Mouse (Mus musculus): ENCODE measurements at regions not wholly inside any gene's neighbourhood (a gene's known extent, or its start where the extent isn't known, plus 50 kb on each side); places are given as distances from the start of the nearest gene placed in this dataset.
A peak's percentile ranks its signal among the peaks of the same experiment; 100 is the strongest.

DNA sequence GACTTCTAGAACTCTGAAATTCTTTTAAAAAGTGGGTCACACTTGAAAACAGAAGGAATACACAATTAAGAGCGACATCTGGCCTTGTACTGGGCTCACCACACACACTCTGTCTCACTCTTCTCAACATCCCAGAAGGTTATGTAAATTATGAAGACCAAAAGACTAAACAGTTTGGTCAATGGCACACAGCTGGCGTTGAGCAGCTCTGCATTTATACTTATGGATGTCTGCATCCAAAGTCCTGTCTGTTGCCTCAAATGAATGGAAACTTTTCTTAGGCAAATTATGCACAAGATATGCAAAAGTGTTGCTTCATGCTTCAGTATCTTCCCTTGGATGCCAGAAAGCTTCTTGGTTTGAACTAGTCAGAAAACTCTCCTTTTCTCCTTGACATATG, 323.5 kb downstream of the Ppp3ca start:
- DNase-seq (ENCODE audit: low spot score in 2 of 2), result no peak

DNA sequence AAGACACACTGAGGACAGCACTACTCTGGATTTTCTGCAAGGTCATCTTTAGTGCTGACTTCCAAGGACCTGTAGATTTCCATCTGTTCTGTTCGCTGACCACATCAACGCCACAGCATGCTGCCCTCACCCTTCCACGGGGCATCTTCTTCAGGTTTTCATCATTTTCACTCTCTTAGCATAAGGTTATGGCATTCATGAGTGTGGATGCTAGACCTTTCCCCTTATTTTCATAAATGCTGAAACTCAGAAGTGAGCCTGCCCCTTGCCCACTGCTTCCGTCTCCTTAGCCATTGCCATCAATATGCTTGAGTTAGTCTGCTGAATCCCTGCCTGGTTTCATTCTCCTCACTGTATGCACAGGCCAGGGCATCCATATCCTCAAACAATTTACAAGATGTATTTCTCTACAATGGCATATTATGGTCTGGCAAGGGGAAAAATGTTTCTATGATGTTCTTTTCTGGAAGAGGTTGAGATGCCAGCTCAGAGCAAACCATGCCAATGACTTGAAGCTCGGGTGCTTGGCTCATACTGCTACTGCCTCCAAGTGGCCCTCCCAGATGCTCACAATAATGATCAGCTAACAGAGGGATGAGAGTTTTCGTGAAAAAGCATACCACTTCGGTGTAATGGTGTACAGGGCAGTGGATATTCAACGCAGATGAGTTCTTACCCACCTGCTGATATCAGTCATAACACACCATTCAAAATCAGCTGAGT, 324.6 kb downstream of the Ppp3ca start:
- DNase-seq (ENCODE audit: low spot score in 2 of 2), result peak in 1 of 2 experiments; percentile 31

DNA sequence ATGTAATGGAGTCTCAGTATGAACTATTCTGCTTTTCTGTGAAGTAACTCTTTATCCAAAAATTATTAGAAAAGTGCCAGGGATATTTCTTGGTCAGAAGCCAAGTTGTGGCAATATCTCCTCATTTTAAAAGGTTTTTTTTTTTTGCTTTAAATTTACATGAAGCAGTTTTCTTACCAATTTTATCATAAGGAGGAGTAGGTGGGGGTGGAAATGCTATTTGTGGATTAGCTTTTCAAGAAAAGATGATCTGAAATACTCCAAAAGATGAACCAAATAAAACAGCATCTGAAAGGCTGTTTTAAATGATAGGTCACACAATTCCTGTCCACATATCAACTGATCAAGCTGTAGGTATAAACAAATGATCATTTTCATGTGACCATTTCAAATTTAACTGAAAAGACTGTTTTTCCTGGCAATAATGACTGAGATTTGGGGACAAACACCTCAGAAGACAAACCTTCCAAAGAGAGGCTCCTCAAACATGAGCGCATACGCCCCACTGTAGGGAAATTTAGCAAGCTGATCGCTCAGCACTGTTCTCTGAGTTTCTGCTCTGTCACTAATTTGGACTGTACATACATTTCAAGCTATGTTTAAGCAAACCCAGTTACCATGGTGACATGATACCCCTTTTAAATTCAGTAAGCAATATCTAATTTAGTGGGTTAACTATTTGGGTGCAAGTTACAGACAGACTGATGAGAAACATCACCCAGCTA, 325.8 kb downstream of the Ppp3ca start:
- DNase-seq (ENCODE audit: low spot score in 2 of 2), result no peak

DNA sequence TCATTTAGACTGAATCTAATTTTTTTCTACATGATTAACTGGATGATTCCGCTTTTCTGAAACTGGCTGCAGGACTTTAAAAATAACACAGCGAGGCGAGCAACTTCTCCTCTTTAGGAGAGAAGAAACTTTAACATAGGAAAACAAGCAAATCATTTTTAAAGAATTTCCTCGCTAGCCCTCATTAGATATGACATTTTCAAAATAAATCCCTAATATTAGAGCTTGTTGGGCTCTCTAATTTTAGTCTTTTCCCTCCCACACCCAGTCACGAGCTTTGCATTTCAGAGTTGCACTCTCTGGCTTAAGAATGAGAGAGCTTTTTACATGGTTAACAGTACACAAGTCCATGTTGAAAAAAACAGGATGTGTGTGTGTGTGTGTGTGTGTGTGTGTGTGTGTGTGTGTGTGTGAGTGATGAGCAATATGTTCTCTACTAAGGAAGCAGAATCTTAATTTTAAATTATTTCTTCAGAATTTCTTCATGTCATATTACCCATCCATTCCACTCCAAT, 326.5 kb downstream of the Ppp3ca start:
- peak; percentile 41 to 50 for DNase-seq (ENCODE audit: low spot score in 2 of 2)

DNA sequence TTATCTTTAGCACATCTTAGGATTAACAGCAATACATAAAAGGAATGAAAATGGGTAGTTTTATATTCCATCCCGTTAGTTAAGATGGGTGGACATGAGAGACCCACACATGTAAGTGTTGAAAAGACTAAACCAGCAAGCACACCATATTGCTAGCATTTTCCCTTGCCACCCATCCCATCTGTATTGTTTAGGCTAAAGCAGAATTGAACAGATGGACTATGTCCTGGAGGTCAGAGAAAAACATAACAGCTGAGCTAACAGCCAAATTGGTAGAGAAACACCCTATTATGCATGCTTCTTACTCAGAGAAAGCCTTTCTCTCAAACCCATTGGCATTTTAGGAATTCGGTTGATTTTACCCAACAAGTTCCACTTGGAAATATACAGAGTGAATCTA, 329.3 kb upstream of the Emcn start:
- no peak for DNase-seq (ENCODE audit: low spot score in 2 of 2)

DNA sequence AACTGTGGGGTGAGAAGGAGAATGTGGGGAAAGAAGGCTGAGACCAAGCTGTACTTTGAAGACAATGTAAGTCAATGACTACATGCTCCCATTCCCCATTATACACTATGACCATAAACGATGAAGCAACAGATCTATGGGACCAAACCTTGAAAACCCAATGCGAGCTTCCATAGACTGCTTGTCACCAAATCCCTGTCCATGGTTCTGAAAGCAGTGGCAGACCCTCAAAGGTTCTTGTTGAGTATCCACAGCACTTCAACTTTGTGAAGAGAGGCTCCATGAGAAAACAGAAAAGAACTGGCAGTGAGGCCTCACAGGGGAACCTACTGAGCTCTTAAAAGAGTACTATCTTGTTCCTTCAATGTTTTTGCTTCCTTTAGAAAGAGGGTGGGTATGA, 326.2 kb upstream of the Emcn start:
- DNase-seq (ENCODE audit: low spot score in 2 of 2), result no peak

DNA sequence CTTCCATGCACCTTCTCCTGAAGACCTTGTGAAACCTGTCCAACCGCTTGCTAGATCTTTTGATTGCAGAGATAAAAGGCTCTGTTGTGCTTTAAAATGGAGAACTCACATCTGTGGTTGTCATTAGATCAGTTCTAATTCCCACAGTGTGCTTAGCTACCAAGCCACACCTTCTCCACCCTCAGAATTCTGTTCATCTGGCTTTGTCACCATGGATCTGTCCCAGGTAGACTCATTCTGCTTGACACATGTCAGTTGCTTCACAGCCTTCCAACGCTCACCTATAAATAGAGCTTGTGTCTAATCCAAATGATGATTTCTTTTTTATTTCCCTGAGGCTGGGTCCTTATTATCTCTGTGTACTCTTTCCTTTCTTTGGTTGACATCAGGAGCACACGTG, 325.7 kb upstream of the Emcn start:
- DNase-seq (ENCODE audit: low spot score in 2 of 2), result no peak

DNA sequence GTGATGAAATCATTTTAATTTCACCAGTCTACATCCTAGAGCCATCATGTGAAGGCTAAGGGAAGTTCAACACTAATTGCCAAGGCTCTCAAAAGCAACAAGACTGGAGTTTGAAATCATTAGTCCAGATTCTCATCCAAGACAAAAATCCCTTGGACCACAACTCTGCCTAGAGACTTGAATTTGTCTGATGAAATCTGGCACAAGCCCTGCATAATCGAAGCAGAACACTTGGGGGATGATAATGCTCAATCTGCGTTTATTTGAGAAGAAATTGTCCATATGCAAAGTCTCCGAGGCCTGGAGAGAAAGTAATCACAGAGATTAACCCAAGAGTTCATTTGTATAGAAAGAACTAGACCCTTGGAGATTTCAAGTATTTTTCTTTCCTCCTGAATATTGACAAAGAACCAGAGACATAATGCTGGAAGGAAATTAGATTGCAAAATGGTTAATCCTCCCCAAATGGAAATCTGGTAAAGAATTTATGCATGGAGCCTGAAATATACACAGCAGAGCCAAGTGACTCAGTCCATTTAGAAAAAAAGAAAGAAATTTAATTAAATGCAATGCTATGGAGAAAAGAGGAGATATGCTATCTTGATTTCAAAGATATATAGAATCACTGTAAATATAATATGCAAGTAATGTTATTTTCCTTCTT, 320.8 kb upstream of the Emcn start:
- no peak for DNase-seq (ENCODE audit: low spot score in 2 of 2)

DNA sequence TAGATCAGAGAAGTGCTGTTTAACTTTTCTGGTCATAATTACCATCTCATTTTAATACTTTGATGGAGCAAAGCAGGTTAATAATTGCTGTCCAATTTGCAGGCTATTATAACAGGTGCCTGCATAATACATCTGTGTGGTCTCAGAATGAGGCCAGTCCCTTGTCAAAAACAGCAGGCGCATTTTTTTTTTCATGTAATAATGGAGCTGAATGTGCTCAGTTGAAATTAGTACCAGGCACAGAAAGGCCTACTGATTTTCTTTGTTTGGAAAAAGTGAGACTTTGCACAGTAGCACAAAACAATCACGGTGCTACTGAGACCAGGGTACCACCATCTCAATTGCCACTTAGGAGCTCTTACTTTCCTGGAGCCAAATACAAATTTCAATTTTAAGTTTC, 311.3 kb upstream of the Emcn start:
- no peak for DNase-seq (ENCODE audit: low spot score in 2 of 2)

DNA sequence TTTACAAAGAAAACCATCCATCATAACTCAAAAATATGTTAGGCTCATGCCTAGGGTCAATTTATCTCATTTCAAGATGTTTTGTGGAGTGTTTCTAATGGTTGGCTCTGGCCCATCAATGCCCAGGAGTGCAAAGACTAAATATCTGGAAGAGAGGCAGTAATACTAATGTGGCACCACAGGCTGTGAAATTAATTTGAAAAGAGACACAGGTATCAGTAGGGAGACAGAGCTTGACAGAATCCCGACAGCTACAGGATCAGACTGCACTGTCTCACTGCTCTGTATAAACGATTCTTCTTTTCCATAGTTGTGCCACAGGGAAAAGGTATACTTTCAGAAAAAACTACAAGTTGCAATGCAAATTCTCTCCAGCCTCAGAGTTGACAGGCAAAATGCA, 308.1 kb upstream of the Emcn start:
- no peak for DNase-seq (ENCODE audit: low spot score in 2 of 2)

DNA sequence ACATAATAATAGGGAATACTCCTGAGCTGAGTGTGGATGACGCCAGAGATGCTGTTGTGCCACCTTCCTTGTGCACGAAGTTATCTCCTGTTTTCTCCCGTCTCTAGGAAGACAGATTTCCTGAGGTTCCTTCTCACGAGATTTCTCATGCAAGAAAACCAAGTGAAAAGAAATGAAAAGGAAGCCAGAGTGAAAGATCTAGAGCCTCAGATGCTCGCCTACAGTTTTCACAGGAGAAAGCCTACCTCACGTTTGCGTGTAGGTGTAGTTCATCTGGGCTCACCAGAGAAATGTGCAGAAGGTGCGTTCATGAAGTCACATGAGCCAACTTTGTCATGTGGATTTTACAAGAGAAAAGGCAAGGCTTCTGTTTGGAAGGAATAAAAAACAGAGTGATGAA, 301.2 kb upstream of the Emcn start:
- peak; percentile 15 to 18 for DNase-seq (ENCODE audit: low spot score in 2 of 2)

DNA sequence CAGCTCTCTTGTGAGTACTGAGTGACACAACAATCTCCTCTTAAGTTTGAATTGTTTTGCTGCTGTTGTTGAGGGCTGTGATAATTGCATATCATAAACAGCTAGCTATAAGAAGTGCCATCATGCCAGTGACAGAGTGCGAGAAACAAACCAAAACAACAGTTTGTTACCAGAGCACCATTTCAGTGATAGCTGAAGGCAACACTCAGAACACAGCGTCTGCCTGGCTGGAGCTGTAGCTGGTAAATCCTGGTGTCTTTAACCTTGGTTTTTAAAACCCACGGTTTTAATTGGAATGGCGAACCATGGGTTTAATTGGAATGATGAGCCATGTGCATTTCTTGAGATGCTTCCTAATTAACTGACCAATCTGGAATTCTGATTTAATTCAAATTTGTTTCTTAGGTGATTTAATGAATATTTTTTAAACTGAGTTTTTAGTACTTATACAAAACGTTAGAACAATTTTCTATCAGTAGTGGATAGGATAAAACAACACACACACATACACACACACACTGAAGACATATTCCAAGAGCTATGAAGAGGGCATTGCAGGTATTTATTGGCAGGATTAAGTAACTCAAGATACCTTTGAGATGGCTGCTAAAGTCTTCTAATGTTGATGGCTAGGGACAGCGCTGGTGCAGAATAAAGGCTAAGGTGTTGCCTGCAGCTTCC, 284.2 kb upstream of the Emcn start:
- DNase-seq (ENCODE audit: low spot score in 2 of 2), result no peak

DNA sequence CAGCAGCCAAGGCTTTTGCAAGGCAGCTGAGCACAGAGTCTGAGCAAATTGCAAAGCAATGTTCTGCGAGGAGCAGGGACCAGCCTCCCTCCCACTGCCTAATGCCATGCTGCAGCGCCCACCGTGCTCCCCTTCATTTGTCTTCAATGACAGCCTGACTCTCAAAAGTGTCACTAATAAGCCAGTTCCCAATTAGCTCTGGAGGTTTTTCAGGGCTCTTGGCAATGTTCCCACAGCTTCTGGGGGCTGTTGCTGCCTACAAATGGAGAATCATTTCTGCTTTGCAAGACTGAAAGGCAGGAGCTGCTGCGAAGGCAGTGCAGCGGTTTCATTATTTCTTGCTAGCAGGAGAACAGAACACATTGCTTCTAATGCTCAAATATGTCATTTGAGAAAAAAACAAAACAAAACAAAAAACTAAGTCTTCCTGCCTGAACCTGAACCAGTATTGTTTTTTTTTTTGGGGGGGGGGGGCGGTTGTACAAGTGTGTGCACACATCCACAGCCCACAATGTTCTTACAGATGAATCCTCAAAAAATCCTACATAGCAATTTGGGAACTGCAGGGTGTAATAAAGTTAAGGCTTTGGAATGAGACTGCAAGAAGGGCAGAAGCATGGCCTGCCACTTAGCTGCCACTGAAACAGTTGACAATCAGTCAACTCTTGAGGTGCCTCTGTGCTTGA, 283.5 kb upstream of the Emcn start:
- DNase-seq (ENCODE audit: low spot score in 2 of 2), result peak; percentile 85 to 86

DNA sequence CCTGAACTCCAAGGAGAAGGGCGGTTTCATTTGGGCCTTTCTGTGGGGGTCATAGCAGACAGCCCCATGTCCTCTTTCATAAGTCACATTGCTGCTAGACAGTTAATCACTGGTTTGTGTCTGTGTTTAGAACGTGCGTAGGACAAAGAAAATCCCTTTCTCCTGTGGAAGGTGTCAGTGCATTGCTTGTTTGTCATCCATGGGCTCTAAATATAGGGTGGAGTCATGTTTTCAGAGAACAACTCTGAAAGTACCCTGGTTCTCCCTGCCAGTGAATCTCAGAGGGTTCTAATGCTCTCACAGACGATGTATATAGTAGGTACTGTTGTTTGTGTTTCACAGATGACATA, 283.0 kb upstream of the Emcn start:
- peak in 1 of 2 experiments; percentile 17 for DNase-seq (ENCODE audit: low spot score in 2 of 2)

DNA sequence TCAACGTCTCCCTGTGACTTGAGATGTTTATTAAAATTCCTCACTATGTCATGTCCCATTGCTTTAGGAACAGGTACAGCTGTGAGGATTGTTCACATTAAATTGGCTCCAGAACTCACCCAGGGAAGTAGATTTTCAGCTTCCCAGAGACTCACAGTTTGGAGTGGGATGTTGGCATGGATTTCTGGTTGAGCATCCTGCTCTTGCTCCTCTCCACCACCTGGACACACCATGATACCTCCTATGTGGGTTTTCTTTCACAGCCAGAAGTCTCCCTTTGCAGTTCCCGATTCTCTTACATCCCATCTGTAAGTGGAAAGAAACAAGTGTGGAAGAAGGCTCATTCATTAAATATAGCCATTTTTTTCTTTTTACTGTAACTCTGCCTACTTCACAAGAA, 278.8 kb upstream of the Emcn start:
- DNase-seq (ENCODE audit: low spot score in 2 of 2), result no peak

DNA sequence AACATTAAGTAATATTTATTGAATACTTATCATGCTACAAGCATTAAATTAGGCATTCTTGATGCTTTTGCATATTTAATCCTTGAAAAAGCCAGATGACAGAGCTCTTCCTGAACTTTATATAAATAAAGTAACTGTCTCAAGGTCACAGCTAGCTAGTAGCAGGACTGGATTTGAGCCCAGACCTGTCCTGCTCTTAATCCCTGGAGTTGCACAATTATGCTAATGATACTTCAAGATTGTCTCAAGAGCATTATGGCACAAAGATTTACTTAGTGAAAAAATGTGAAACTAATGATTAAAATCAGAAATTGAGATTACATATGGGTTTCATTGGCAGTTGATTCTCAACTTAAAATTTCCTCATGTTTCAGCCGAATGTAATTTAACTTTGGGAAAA, 273.5 kb upstream of the Emcn start:
- no peak for DNase-seq (ENCODE audit: low spot score in 2 of 2)

DNA sequence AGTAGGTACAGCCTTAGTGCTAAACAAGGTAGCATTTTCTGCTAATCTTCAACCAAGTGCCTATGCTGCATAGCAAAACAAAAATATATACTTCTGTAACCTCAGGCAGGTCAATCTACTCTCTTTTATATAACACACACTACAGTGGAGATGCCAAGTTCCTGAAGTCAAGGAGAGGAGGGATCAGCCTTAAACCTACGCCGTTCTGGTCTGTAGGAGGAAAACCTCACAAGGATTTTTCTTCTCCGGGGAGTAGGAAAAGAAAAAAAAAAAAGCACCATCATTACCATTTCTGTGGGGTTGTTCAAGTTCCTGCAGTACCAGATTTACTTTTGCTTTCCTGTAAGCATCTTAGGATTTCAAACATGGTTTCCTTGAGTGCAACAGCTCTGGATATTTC, 271.5 kb upstream of the Emcn start:
- no peak for DNase-seq (ENCODE audit: low spot score in 2 of 2)

DNA sequence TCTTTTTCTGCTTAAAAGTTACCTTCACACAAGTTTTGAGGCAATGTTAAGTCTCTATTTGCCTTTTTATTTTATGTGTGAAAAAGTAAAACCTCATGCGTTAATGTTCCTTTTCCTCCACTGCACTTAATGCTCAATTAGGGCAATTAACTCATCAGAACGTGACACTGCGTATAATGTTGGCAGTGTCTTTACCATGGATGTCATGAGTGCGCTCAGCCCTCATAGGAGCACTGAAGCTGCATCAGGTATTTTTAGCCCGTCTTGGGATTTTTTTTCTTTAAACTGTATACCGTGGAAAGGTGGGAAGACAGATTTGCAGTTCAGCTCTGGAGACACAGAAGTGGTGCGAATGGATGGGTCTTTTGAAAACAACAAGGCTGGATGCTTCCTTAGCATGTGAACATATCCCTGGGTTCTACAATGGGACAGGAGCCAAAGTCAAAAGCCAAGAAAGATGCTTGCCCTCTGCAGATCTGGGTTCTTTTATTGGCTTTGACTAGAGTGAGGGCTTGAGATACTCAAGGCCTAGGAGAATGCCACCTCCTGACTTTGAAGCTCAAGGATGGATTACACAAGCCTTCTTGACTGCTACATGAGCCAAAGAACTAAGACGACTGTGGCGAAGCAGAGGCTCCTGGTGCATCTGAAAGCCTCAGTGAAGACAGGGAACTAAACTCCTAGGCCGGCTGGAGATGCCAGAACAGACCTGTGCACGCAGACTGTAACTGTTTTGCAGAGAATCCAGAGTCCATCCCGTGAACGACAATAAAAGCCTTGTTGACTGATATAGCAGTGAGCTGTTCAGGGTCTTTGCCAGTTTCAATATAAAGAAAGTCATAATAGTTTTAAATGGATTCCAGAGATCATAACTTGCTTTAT, 262.9 kb upstream of the Emcn start:
- no peak for DNase-seq (ENCODE audit: low spot score in 2 of 2)

DNA sequence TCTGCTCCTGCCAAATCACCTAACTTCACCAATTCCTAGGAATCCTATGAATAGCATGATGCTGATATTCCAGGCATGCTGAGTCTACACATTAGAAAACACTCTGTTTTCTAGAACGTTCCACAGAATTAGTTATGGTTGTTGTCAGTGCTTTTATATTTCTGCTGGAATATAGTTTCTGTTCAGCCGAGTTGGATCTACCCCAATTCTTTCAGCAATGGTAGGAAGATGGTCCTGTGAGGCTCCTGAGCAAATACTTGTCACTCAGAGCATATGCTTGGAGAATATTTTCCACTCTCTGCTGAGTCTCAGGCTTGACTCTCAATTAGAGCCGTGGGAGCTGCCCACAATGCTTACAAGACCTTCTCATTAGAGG, 262.3 kb upstream of the Emcn start:
- no peak for DNase-seq (ENCODE audit: low spot score in 2 of 2)

DNA sequence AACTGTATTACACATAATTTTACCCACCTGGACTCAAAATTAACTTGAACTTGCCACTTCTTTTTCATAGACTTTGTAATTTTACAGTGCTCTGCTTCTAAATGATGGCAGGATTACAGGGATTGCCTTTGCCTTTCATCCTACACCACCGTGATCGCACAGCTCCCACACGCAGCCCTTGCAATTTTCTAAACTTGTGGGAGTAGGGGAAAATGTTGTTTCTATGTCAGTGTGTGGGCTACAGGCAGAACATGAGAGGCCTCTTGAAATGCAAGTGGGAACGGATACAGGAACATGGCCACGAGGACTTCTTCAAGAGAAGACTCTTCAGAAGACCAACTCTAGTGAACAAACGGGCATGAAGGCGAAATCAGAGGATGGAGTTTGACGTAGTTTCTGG, 254.0 kb upstream of the Emcn start:
- peak; percentile 30 to 37 for DNase-seq (ENCODE audit: low spot score in 2 of 2)
